Mouse (Mus musculus) megakaryocyte, embryonic 14.5 days (primary cell): ENCODE measurements around the gene Tmod3.

Experiments
- FLI1 ChIP-seq: IDR thresholded peaks from 2 replicates; pipeline ENCODE4 v1.6.1; 2012; ENCODE audit warnings: low read length, inconsistent platforms, mixed read lengths
- GATA1 ChIP-seq: IDR thresholded peaks from 3 replicates; pipeline ENCODE4 v1.6.1; 2012; ENCODE audit warnings: mixed read lengths, low read length, inconsistent platforms, borderline replicate concordance

GRCm38 (mm10) chr9:75528096-75528495 is 31.4 kb downstream of the Tmod3 start:
- TF ChIP-seq GATA1 (no peak), FLI1 (no peak)
